Mouse (Mus musculus) heart, postnatal 36 days (tissue): ENCODE data around the gene Cd320. TPM values are rescaled to one million over a fixed set of nuclear protein-coding genes. Genes with fewer than 3 reads are reported as not detected.
A peak's percentile ranks its signal among the peaks of the same experiment; 100 is the strongest.
"Not testable (repeated sequence)": the region's sequence is repeated elsewhere in the genome, so short reads cannot be mapped to it uniquely, and the experiment has no call there.

Experiments used
- DNase-seq, 2 experiments: peaks; one replicate each; pipeline ENCODE4 v3.0.0; 2021 to 2022
- intact Hi-C: fragments of 180-260 bp; cut with DNase I; formaldehyde crosslinking; loops from one replicate; pipeline ENCODE4 v1.15.1; 2025
- total RNA-seq, 2 experiments: library from RNA; stranded (reverse); gene quantifications; 2 replicates each; pipeline ENCODE4 v1.2.3; 2021

Gene Cd320
- 10 to 100 TPM; 28.6 to 34.6 TPM for total RNA-seq

GRCm38 (mm10) chr17:33842966-33843795, at the start of gene Cd320:
Gene Cd320 (plus strand): TSS chr17:33843091.
- intact Hi-C loops = no loop called here
- peak; percentile 89 to 96 for DNase-seq

- DNase-seq = no peak
- intact Hi-C loops = loop anchor here (2.0 kb wide), 2 partner anchors 18 to 48 kb away; partner anchors contain the start of gene Angptl4
Measured at GRCm38 (mm10) chr17:33798306-33798705, 44.6 kb upstream of the Cd320 start.

- intact Hi-C loops = loop anchor here (2.0 kb wide), 2 partner anchors 18 to 48 kb away; partner anchors contain the start of gene Angptl4
- DNase-seq = no peak
Measured at GRCm38 (mm10) chr17:33799277-33799676, 43.6 kb upstream of the Cd320 start.

- intact Hi-C loops = loop anchor here (1.0 to 2.0 kb wide), 2 partner anchors 56 to 361 kb away; no protein-coding TSS in a partner anchor
- DNase-seq = no peak
Measured at GRCm38 (mm10) chr17:33802221-33802620, 40.7 kb upstream of the Cd320 start.

- intact Hi-C loops = no loop called here
- DNase-seq = no peak
Measured at GRCm38 (mm10) chr17:33804205-33804604, 38.7 kb upstream of the Cd320 start.

GRCm38 (mm10) chr17:33804745-33805144, 38.1 kb upstream of the Cd320 start:
- intact Hi-C loops = no loop called here
- DNase-seq = no peak

- DNase-seq = no peak
- intact Hi-C loops = no loop called here
Measured at GRCm38 (mm10) chr17:33807181-33807888, 35.6 kb upstream of the Cd320 start.

- DNase-seq = no peak
- intact Hi-C loops = no loop called here
Measured at GRCm38 (mm10) chr17:33808192-33808591, 34.7 kb upstream of the Cd320 start.

- intact Hi-C loops = loop anchor here (2.0 kb wide), 1 partner anchor 14 kb away; the partner anchor contains the start of genes Ndufa7 and Rps28
- peak; percentile 96 for DNase-seq
Measured at GRCm38 (mm10) chr17:33810334-33811141, 32.4 kb upstream of the Cd320 start, which contains the start of gene Kank3. Gene Kank3 (plus strand): TSS chr17:33810519.

GRCm38 (mm10) chr17:33811142-33811516, 31.8 kb upstream of the Cd320 start:
- peak in 1 of 2 experiments; percentile 45 for DNase-seq
- intact Hi-C loops = loop anchor here (2.0 kb wide), 1 partner anchor 14 kb away; the partner anchor contains the start of genes Ndufa7 and Rps28

GRCm38 (mm10) chr17:33812475-33812874, 30.4 kb upstream of the Cd320 start:
- no peak for DNase-seq

GRCm38 (mm10) chr17:33812990-33813389, 29.9 kb upstream of the Cd320 start:
- intact Hi-C loops = no loop called here
- DNase-seq = peak; percentile 58 to 67

More at GRCm38 (mm10) chr17:33812475-33812874, 30.4 kb upstream of the Cd320 start:
- intact Hi-C loops = no loop called here

GRCm38 (mm10) chr17:33815399-33815798, 27.5 kb upstream of the Cd320 start:
- intact Hi-C loops = no loop called here
- no peak for DNase-seq

- no peak for DNase-seq
- intact Hi-C loops = no loop called here
Measured at GRCm38 (mm10) chr17:33816612-33817011, 26.3 kb upstream of the Cd320 start.

- DNase-seq = peak; percentile 80 to 91
- intact Hi-C loops = no loop called here
Measured at GRCm38 (mm10) chr17:33817184-33817968, 25.5 kb upstream of the Cd320 start.

GRCm38 (mm10) chr17:33817969-33818643, 24.8 kb upstream of the Cd320 start:
- intact Hi-C loops = no loop called here
- DNase-seq = no peak

GRCm38 (mm10) chr17:33822436-33822959, 20.4 kb upstream of the Cd320 start:
- intact Hi-C loops = no loop called here
- DNase-seq = no peak

- intact Hi-C loops, DNase-seq: not testable (repeated sequence)
Measured at GRCm38 (mm10) chr17:33823171-33823570, 19.7 kb upstream of the Cd320 start.
